Mouse (Mus musculus) testis, adult 2 months (tissue): ENCODE data around the gene Kpna7. TPM values are rescaled to one million over a fixed set of nuclear protein-coding genes. Genes with fewer than 3 reads are reported as not detected.

Source experiments
- H3K27ac ChIP-seq: fragments of 200-500 bp; 2 replicates; pipeline ENCODE4 v1.5.1; 2012; ENCODE audit warnings: low read depth, low read length; ENCODE audit not compliant: control insufficient read depth, insufficient read depth
- H3K27me3 ChIP-seq: fragments of 200-500 bp; 2 replicates; pipeline ENCODE4 v1.6.1; 2012; ENCODE audit warnings: mild to moderate bottlenecking, low read length, moderate library complexity; ENCODE audit not compliant: control insufficient read depth, insufficient read depth
- H3K36me3 ChIP-seq: fragments of 200-500 bp; 2 replicates; pipeline ENCODE4 v1.6.1; 2012; ENCODE audit warnings: mild to moderate bottlenecking, low read length; ENCODE audit not compliant: control insufficient read depth, insufficient read depth
- H3K4me1 ChIP-seq: fragments of 200-500 bp; 2 replicates; pipeline ENCODE4 v1.6.1; 2012; ENCODE audit warnings: low read length; ENCODE audit not compliant: control insufficient read depth, insufficient read depth
- H3K4me3 ChIP-seq: fragments of 200-500 bp; 2 replicates; pipeline ENCODE4 v1.5.1; 2012; ENCODE audit warnings: low read depth, mild to moderate bottlenecking, low read length, moderate library complexity, mixed read lengths; ENCODE audit not compliant: control insufficient read depth
- CTCF ChIP-seq: fragments of 200-500 bp; IDR thresholded peaks from 2 replicates; pipeline ENCODE4 v1.5.1; 2012; ENCODE audit warnings: low read depth, mild to moderate bottlenecking, inconsistent platforms, low read length, moderate library complexity; ENCODE audit not compliant: control insufficient read depth, insufficient read depth, insufficient replicate concordance
- POLR2A ChIP-seq: fragments of 200-500 bp; IDR thresholded peaks from 2 replicates; pipeline ENCODE4 v1.6.1; 2012; ENCODE audit warnings: low read depth, mild to moderate bottlenecking, inconsistent platforms, low read length, moderate library complexity; ENCODE audit not compliant: control insufficient read depth
- polyA plus RNA-seq: library from polyadenylated mRNA; depleted of rRNA; stranded (reverse); fragments of >200 nt; gene quantifications from 2 replicates; pipeline ENCODE4 v1.2.3, GENCODE M21; 2012

Kpna7 gene
- polyA plus RNA-seq, 1 experiment: 4.4 TPM

DNA sequence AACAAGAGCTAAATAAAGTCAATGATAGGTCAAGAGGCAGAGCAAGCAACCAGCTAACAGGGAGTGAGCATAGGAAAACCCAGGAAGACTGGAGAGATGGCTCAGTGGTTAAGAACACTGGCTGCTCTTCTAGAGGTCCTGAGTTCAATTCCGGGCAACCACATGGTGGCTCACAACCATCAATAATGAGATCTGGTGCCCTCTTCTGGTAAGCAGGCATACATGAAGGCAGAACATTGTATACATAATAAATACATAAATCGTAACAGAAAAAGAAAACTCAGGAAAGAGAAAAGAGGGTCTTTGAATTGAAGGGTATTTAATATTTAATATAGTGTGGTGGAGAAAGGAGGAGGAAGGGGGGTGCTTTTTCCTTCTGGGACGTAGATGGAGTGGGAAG, 112.6 kb downstream of the Kpna7 start:
- Histone ChIP-seq H3K4me1 (peaks cover 5% of the 10 kb centered on the region), H3K27ac (no peak overlapping the region), H3K36me3 (no peaks in the 10 kb centered on the region), H3K27me3 (no peaks in the 10 kb centered on the region), H3K4me3 (no peak overlapping the region)
- TF ChIP-seq CTCF: no peak
- no peak for TF ChIP-seq POLR2A

DNA sequence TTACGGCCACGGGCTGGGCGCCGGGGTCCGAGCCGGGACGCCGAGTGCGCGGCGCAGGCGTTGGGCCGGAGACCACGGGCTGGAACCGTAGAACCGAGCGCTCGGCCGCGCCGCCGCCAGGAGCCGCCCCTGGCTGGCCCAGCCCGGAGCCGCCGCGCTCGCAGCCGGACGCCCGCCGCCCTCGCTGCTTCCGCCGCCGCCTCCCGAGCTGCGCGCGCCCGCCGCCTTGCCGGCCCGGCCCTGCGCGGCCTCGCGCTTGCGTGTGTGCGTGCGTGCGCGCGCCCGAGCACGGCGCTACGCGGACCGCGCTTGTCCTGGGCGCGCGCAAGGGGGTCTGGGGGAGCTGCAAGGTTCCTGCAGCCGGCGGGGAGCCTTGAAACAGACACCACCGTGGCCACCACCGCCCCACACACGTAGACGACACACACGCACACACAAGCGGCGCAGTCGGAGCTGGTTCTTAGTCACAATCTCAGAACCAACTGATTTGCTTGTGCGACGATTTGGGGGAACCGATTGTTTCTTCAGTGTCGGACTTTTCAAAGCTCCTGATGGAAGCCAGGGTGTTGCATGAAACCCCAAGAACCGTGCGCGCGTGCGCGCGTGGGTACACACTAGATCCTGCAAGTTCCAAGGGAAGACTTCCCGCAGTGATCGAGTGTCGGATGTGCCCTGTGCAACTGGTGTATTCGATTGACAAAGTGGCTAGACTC, 118.0 kb downstream of the Kpna7 start, which contains the start of gene Smurf1:
Gene Smurf1 (minus strand): TSS at position 209 of the 713 bp plus-strand sequence.
- TF ChIP-seq CTCF (no peak), POLR2A (peak; percentile 28)

DNA sequence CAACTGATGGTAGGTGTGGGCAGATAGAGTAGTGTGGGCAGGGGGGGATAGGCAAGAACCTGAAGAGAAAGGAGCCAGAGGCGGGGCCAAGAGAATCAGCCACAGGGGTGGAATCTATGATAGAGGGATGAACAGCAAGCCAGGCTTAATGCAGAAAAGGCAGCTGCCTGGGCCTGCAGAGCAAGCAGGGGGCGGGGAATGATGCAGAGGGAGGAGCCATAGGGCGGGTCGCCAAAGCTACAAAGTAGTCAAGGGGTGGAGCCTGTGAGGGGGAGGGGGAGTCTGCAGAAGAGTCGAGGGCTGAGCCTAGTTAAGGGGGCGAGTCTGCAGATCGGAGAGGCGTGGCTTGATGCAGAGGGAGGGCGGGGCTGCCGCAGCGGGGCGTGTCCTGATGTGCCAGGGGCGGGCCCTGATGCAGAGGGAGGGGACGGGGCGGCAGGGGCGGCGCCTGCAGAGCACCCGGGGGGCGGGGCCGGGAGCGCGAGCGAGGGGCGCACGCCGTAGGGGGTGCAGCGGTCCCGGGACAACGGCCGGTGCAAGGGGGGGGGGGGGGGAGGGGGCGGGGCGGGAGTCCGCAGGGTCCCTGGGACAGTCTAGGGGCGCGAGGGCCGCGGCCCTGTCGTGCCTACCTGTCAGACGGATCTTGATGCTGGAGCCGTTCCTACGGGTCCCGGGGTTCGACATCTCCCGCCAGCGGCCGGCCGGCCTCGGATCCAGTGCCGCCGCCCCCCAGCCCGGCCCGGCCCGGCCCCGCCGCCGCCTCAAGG, 118.8 kb downstream of the Kpna7 start:
- Histone ChIP-seq H3K27ac (peak overlapping the region; percentile 75), H3K36me3 (no peaks in the 10 kb centered on the region), H3K27me3 (no peaks in the 10 kb centered on the region), H3K4me3 (peak overlapping the region; percentile 81), H3K4me1 (peaks cover 18% of the 10 kb centered on the region)
- TF ChIP-seq POLR2A (no peak), CTCF (no peak)

More for the DNA sequence above, 118.0 kb downstream of the Kpna7 start, which contains the start of gene Smurf1:
- Histone ChIP-seq H3K36me3 (no peaks in the 10 kb centered on the region), H3K27ac (peak within 1 kb of the TSS; percentile 75), H3K4me1 (peaks cover 18% of the 10 kb centered on the region), H3K27me3 (no peaks in the 10 kb centered on the region), H3K4me3 (peak within 1 kb of the TSS; percentile 81)

- Histone ChIP-seq H3K36me3 (no peaks in the 10 kb centered on the region), H3K27ac (no peak overlapping the region), H3K27me3 (no peaks in the 10 kb centered on the region), H3K4me1 (peaks cover 18% of the 10 kb centered on the region), H3K4me3 (peak overlapping the region; percentile 47)
- TF ChIP-seq CTCF (no peak), POLR2A (no peak)
Measured at GRCm38 (mm10) chr5:144964465-144964864, 119.4 kb downstream of the Kpna7 start.

DNA sequence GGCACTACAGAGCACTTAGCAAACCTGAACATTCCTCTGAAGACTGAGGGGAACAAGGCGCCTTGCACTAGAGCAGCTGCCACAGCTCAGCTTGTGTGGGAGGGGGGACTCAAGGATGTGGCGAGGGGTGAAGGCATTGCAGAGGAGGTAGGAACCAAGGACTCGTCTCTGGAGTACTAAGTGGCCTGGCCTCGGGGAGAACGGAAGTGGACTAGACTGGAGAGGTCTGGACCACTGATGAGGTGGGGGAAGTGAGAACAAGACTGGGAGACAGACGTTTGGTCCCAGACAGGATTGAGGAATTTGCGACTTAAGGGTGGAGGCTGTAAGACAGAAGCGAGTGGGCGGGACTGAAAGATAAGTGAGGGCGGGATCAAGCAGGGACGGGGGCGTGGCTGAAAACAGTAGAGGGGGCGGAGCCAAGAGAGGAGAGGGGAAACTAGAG, 120.0 kb downstream of the Kpna7 start:
- no peak for TF ChIP-seq CTCF
- TF ChIP-seq POLR2A: no peak
- no peaks in the 10 kb centered on the region for H3K27me3 ChIP-seq
- no peak overlapping the region for H3K4me3 ChIP-seq
- H3K27ac ChIP-seq: peak overlapping the region; percentile 1; the same call in 1 of the 2 replicates
- H3K36me3 ChIP-seq: no peaks in the 10 kb centered on the region
- H3K4me1 ChIP-seq: peaks cover 18% of the 10 kb centered on the region

GRCm38 (mm10) chr5:144963401-144963800, 120.4 kb downstream of the Kpna7 start:
- no peak for TF ChIP-seq POLR2A
- TF ChIP-seq CTCF: no peak
- H3K27me3 ChIP-seq: no peaks in the 10 kb centered on the region
- 0 out of 2 replicates have a peak overlapping the region, but pooled peaks have one; percentile 1 for H3K27ac ChIP-seq
- H3K36me3 ChIP-seq: no peaks in the 10 kb centered on the region
- H3K4me1 ChIP-seq: peaks cover 18% of the 10 kb centered on the region
- H3K4me3 ChIP-seq: no peak overlapping the region

GRCm38 (mm10) chr5:144958271-144958670, 125.6 kb downstream of the Kpna7 start:
- TF ChIP-seq CTCF (no peak), POLR2A (no peak)
- H3K4me3 ChIP-seq: no peak overlapping the region
- no peaks in the 10 kb centered on the region for H3K4me1 ChIP-seq
- no peaks in the 10 kb centered on the region for H3K27me3 ChIP-seq
- no peak overlapping the region for H3K27ac ChIP-seq
- no peaks in the 10 kb centered on the region for H3K36me3 ChIP-seq
